Mouse (Mus musculus) midbrain, postnatal 0 days (tissue): ENCODE results near the gene Idh3b. TPM values are rescaled to one million over a fixed set of nuclear protein-coding genes. Genes with fewer than 3 reads are reported as not detected.
A peak's percentile ranks its signal among the peaks of the same experiment; 100 is the strongest.

ENCODE experiments used
- ATAC-seq: fragments of 200-750 bp; cut with Nextera tagmentation; 2 replicates; pipeline ENCODE4 v1.8.0; 2017; ENCODE audit warnings: moderate number of reproducible peaks, mild to moderate bottlenecking, moderate TSS enrichment, moderate library complexity; ENCODE audit not compliant: low FRiP score
- DNase-seq: peaks from one replicate; pipeline ENCODE4 v3.0.0-alpha.2; 2015; ENCODE audit warnings: low spot score
- H3K27ac ChIP-seq: fragments of 300-500 bp; sonication (generic); 2 replicates; pipeline ENCODE4 v1.5.1; 2014; ENCODE audit warnings: low read depth, mild to moderate bottlenecking, low read length, mixed read lengths
- H3K27me3 ChIP-seq: fragments of 300-500 bp; sonication (generic); 2 replicates; pipeline ENCODE4 v1.6.1; 2014; ENCODE audit warnings: low read length, control low read depth, mixed read lengths; ENCODE audit not compliant: insufficient read depth
- H3K36me3 ChIP-seq: fragments of 300-500 bp; sonication (generic); 2 replicates; pipeline ENCODE4 v1.6.1; 2014; ENCODE audit warnings: low read length, control low read depth, mixed read lengths; ENCODE audit not compliant: insufficient read depth
- H3K4me1 ChIP-seq: fragments of 300-500 bp; sonication (generic); 2 replicates; pipeline ENCODE4 v1.6.1; 2014; ENCODE audit warnings: mild to moderate bottlenecking, control low read depth, antibody characterized with exemption, low read length, mixed read lengths; ENCODE audit not compliant: insufficient read depth
- H3K4me2 ChIP-seq: fragments of 300-500 bp; sonication (generic); 2 replicates; pipeline ENCODE4 v1.6.1; 2014; ENCODE audit warnings: low read depth, mild to moderate bottlenecking, low read length, mixed read lengths; ENCODE audit not compliant: poor library complexity, severe bottlenecking
- H3K4me3 ChIP-seq: fragments of 300-500 bp; sonication (generic); 2 replicates; pipeline ENCODE4 v1.5.1; 2014; ENCODE audit warnings: low read depth, mild to moderate bottlenecking, low read length, moderate library complexity
- H3K9ac ChIP-seq: fragments of 300-500 bp; sonication (generic); replicated peaks from 2 replicates; pipeline ENCODE4 v1.6.1; 2014; ENCODE audit warnings: mild to moderate bottlenecking, low read length, moderate library complexity, mixed read lengths; ENCODE audit not compliant: poor library complexity, severe bottlenecking
- H3K9me3 ChIP-seq: fragments of 300-500 bp; sonication (generic); 2 replicates; pipeline ENCODE4 v1.6.1; 2016; ENCODE audit warnings: low read length, control low read depth
- CTCF ChIP-seq: IDR thresholded peaks from 2 replicates; pipeline ENCODE4 v1.5.1; 2016; ENCODE audit warnings: antibody characterized with exemption, mild to moderate bottlenecking
- WGBS: fragments of 180-500 bp; shearing (Covaris S2); extraction: QIAGEN DNeasy Blood & Tissue Kit; methylation state at CpG from one replicate; pipeline ENCODE4 v1.1.7; 2014; 5-methylcytosine and 5-hydroxymethylcytosine counted together
- polyA plus RNA-seq: library from polyadenylated mRNA; unstranded; fragments of >200 nt; fragmentation: Nextera tagmentation; extraction: Ambion mirVana; gene quantifications from 2 replicates; pipeline ENCODE4 v1.2.1, GENCODE M21; 2015
- total RNA-seq: library from RNA; depleted of rRNA; stranded (reverse); fragments of >200 nt; gene quantifications from 2 replicates; pipeline ENCODE4 v1.2.3, GENCODE M21; 2014

Gene Idh3b
- total and polyA plus RNA-seq, 2 experiments from 2014 or later = 141 to 176 TPM

DNA sequence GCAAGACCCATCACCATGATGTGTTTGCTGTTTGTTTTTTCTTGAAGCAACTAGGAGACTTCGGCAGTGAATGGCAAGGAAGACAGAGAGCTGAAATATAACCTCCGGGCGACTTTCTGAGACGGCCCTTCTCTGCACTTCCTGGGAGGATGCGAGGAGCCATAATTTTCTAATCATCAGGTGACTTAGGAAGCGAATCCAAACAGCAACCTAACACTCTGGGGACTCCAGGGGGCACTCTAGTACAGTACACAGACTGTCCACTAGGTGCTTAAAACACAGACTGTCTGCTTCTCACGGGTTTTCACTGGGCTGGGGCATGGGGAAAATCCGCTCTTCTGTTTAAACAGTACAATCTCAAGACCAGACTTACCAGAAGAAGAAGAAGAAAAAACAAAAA lies 7.1 kb upstream of the Idh3b start:
- TF ChIP-seq CTCF = peak; percentile 97
- H3K9ac ChIP-seq = no peak overlapping the region; the same call in 1 of the 2 replicates
- DNase-seq (peak; percentile 94), ATAC-seq (peak; percentile 75)
- no peaks in the 10 kb centered on the region for H3K9me3 ChIP-seq
- H3K4me2 ChIP-seq = peak overlapping the region; percentile 7
- no peak overlapping the region for H3K4me3 ChIP-seq
- no peaks in the 10 kb centered on the region for H3K27me3 ChIP-seq
- peaks cover 4% of the 10 kb centered on the region; the same call in 1 of the 2 replicates for H3K4me1 ChIP-seq
- no peak overlapping the region for H3K27ac ChIP-seq
- no peaks in the 10 kb centered on the region for H3K36me3 ChIP-seq
- 17% methylated on average over 8 of the region's 8 CpGs for WGBS

DNA sequence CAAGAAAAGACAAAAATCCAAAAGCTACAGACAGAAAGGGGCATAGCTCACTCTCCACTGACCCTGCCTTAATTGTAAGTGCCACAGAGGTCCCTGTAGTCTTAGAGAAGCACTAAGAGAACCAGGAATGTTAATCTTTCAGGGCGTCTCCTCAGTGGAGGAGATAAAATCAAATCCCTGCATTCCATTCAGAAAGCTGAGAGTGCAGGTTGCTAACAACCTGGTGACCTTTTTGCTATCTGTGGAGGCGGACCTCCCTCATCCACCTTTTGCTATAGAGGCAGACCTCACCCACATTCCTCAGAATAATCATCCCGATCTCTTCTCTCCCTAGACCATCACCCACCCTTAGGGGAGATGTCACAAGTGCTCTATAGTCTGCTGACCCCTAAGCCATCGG lies 4.7 kb upstream of the Idh3b start:
- Histone ChIP-seq H3K9ac (no peak overlapping the region), H3K36me3 (no peaks in the 10 kb centered on the region), H3K4me1 (no peaks in the 10 kb centered on the region), H3K27ac (no peak overlapping the region), H3K9me3 (no peaks in the 10 kb centered on the region), H3K4me2 (no peak overlapping the region), H3K4me3 (no peak overlapping the region), H3K27me3 (no peaks in the 10 kb centered on the region)
- no peak for ATAC-seq
- DNase-seq = no peak
- 53% methylated on average over 4 of the region's 4 CpGs for WGBS
- no peak for TF ChIP-seq CTCF

DNA sequence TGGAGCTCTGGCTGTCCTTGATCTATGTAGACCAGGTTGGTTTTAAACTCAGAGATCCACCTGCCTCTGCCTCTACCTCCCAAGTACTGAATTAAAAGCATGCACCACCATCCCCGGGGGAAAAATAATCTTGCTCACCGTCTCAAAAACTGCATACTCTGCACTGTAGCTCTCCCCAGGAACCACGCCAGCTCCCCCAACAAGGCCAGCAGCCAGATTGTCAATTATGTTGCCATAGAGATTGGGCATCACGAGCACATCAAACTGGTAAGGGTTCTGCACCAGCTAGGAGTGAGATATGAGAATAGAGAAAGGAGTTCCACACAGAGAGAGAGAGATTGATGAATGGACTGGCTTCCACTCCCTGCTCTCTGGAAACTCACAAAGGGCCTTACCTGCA lies 3.5 kb downstream of the Idh3b start:
- TF ChIP-seq CTCF = no peak
- H3K9ac ChIP-seq = no peak overlapping the region
- WGBS = 71% methylated on average over 4 of the region's 4 CpGs

DNA sequence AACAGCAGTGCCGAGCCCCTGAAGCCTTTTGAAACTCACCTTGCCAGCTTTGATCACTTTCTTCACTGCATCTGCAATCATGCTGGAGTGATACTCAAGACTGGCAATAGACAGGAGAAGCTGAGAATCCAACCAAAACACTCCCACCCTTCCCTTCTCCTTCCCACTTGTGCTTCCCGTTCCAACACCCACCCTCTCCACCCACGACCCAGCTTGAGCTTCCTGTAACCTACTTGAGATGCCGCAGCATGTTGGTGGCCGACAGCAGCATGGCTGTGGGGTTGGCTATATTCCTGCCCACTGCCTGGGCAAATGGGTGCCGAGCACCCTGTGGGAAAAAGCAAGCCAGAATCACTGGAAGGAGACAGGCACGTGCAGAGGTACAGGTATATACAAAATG lies 4.1 kb downstream of the Idh3b start:
- H3K9me3 ChIP-seq = no peaks in the 10 kb centered on the region
- no peak overlapping the region for H3K9ac ChIP-seq
- H3K27me3 ChIP-seq = no peaks in the 10 kb centered on the region
- 0 out of 2 replicates have a peak, but pooled peaks cover 3% of the 10 kb centered on the region for H3K4me1 ChIP-seq
- WGBS = 70% methylated on average over 7 of the region's 7 CpGs
- no peak overlapping the region for H3K4me2 ChIP-seq
- H3K27ac ChIP-seq = no peak overlapping the region
- no peak for TF ChIP-seq CTCF
- no peak overlapping the region for H3K4me3 ChIP-seq
- DNase-seq = no peak
- ATAC-seq = no peak
- H3K36me3 ChIP-seq = peaks cover 47% of the 10 kb centered on the region

More for the DNA sequence above, 3.5 kb downstream of the Idh3b start:
- Histone ChIP-seq H3K4me2 (no peak overlapping the region), H3K36me3 (peaks cover 43% of the 10 kb centered on the region), H3K27ac (no peak overlapping the region), H3K4me1 (0 out of 2 replicates have a peak, but pooled peaks cover 3% of the 10 kb centered on the region), H3K27me3 (no peaks in the 10 kb centered on the region), H3K4me3 (no peak overlapping the region), H3K9me3 (no peaks in the 10 kb centered on the region)
- no peak for ATAC-seq
- DNase-seq = no peak

DNA sequence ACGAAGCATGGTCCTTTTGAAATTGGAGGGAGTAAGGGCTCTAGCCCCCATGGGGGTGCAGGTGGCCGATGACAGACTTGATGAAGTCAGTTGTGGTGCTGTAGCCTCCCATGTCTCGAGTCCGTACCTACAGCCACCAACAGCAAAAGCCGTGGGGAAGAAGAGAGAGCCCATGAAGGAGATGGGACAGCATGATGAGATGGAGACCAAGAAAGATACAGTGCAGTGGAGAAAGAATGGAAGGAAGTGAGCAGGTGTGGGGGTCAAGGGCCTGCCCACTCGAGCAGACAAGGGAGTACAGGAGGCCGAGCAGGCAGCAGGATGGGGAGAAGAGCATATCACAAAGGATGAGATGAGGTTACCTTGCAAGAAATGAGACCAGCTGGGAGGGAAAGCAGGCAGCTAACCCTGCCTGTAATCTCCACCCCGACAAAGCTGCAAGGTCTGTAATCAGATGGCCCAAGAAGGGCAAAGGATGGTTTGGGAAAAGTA lies 4.7 kb downstream of the Idh3b start:
- Histone ChIP-seq H3K4me2 (no peak overlapping the region), H3K4me3 (no peak overlapping the region), H3K9ac (no peak overlapping the region), H3K9me3 (no peaks in the 10 kb centered on the region), H3K36me3 (peaks cover 47% of the 10 kb centered on the region), H3K27ac (no peak overlapping the region), H3K27me3 (no peaks in the 10 kb centered on the region), H3K4me1 (0 out of 2 replicates have a peak, but pooled peaks cover 3% of the 10 kb centered on the region)
- no peak for TF ChIP-seq CTCF
- ATAC-seq (no peak), DNase-seq (no peak)
- WGBS = 40% methylated on average over 8 of the region's 8 CpGs

DNA sequence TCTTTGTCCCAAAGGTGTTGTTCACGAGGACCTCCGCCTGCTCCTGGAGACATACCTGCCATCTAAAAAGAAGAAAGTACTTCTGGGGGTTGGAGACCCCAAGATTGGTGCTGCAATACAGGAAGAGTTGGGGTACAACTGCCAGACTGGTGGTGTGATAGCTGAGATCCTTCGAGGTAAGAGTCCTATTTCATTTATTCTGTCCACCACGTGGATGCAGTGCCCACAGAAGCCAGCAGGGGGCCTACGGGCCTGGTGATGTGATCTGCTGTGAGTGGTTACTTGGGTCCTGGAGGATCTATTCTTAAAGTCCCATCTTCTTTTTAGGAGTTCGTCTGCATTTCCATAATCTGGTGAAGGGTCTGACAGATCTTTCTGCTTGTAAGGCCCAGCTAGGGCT lies 8.7 kb downstream of the Idh3b start:
- Histone ChIP-seq H3K4me1 (peaks cover 4% of the 10 kb centered on the region; the same call in 1 of the 2 replicates), H3K27ac (no peak overlapping the region), H3K9me3 (no peaks in the 10 kb centered on the region), H3K4me2 (peak overlapping the region; percentile 80), H3K36me3 (peaks cover 42% of the 10 kb centered on the region), H3K4me3 (peak overlapping the region; percentile 53), H3K27me3 (no peaks in the 10 kb centered on the region), H3K9ac (0 out of 2 replicates have a peak overlapping the region, but pooled peaks have one; percentile 89)
- ATAC-seq = no peak
- peak; percentile 80 for TF ChIP-seq CTCF
- 47% methylated on average over 6 of the region's 6 CpGs for WGBS
- peak; percentile 65 for DNase-seq
